Mouse (Mus musculus) megakaryocyte, embryonic 14.5 days (primary cell): ENCODE measurements around the gene Hsd11b1.

Experiments used
- FLI1 ChIP-seq: IDR thresholded peaks from 2 replicates; pipeline ENCODE4 v1.6.1; 2012; ENCODE audit warnings: low read length, inconsistent platforms, mixed read lengths
- GATA1 ChIP-seq: IDR thresholded peaks from 3 replicates; pipeline ENCODE4 v1.6.1; 2012; ENCODE audit warnings: mixed read lengths, low read length, inconsistent platforms, borderline replicate concordance

DNA sequence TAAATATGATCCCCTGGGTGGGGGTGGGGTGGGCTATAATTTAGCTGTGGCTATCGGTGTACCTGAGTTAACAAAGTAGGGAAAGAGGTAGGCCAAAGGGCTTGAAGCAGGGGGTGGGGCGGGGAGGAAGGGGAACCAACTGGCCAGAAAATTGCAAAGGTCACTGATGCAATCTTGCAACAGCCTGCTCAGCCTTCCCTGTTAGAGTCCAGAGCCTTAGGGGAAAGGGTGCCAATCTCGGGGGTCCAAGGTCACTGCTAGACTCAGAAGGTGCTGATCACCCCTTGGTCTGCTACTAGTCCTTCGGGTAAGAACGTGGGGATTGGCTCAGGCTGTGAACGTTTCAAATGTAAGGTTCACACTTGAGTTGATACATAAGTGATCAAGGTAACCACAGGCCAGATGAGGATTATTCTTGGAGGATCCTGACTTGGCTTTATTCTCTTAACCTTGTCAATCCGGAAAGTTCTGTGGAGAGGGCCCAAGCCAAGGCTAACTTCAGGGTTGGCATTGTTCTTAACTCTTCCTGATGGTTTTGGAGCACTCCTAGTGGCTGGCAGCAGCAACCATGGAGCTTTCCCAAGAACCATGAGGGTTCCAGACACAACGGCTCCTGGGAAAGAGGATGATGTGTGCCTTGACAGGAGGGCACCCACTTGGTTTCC lies 10.7 kb upstream of the Hsd11b1 start:
- TF ChIP-seq GATA1 = no peak
- TF ChIP-seq FLI1 = no peak
